Mouse (Mus musculus) cerebellum, adult 2 months (tissue): Measurements from ENCODE around the gene Ebi3.

Experiments used
- CTCF ChIP-seq: fragments of 200-500 bp; IDR thresholded peaks from 2 replicates; pipeline ENCODE4 v1.5.1; 2011; ENCODE audit warnings: low read depth, mild to moderate bottlenecking, control low read depth, low read length, moderate library complexity, borderline replicate concordance; ENCODE audit not compliant: insufficient read depth
- POLR2A ChIP-seq: fragments of 200-500 bp; IDR thresholded peaks from 2 replicates; pipeline ENCODE4 v1.6.1; 2011; ENCODE audit warnings: low read length, control low read depth, borderline replicate concordance; ENCODE audit not compliant: insufficient read depth

GRCm38 (mm10) chr17:55960791-55961190, 8.4 kb downstream of the Ebi3 start:
- TF ChIP-seq CTCF (no peak), POLR2A (no peak)
